Mouse (Mus musculus): ENCODE results near the gene Pemt. TPM values are rescaled to one million over a fixed set of nuclear protein-coding genes. Genes with fewer than 3 reads are reported as not detected.

The Pemt gene
- total and polyA plus RNA-seq, 3 experiments: 6.9 to 10.5 (median 7.8) TPM

- Histone ChIP-seq H3K36me3 (replicated peaks in 1 of 2; ENCODE audit: control insufficient read depth in 1 of 2, insufficient read depth in 1 of 2, low read length in 1 of 2) (no peaks in the 10 kb centered on the region), H3K9ac (ENCODE audit: insufficient read depth, low read depth) (no peak overlapping the region), H3K27ac (ENCODE audit: insufficient read depth, low read depth) (no peak overlapping the region), H3K4me3 (replicated peaks in 1 of 3; ENCODE audit: low read depth in 2 of 3, low read length in 2 of 3, poor library complexity in 1 of 3) (no peak overlapping the region), H3K27me3 (replicated peaks) (peaks cover 3% of the 10 kb centered on the region), H3K9me3 (replicated peaks; ENCODE audit: low read length) (no peaks in the 10 kb centered on the region), H3K4me1 (ENCODE audit: control insufficient read depth in 1 of 2, insufficient read depth in 2 of 2) (peaks cover 7 to 18% of the 10 kb centered on the region in 2 experiments; a peak in 3 of 4 replicates), H3K4me2 (ENCODE audit: insufficient read depth, low read depth, poor library complexity, severe bottlenecking) (no peak overlapping the region), H3K79me2 (replicated peaks; ENCODE audit: control insufficient read depth, extremely low read depth, insufficient read depth, poor library complexity, severe bottlenecking) (no peaks in the 10 kb centered on the region)
- no peak for DNase-seq (ENCODE audit: extremely low read depth)
- dilution Hi-C loops (cut with MboI; ENCODE audit: extremely low pct_ligation_motif_present, extremely low pct_unique_long_range_greater_than_20kb, low sequenced_read_pairs): no loop called here
- in situ Hi-C loops (cut with MboI; ENCODE audit: low pct_ligation_motif_present, low pct_unique_long_range_greater_than_20kb, low sequenced_read_pairs): loop anchor here (25.0 kb wide), 1 partner anchor 317 kb away; the partner anchor contains the start of genes Atpaf2 and Gid4
- TF ChIP-seq RAD21 (IDR thresholded peaks at IDR 0.05; ENCODE audit: low read depth, low read length) (no peak), MAZ (IDR thresholded peaks at IDR 0.05; ENCODE audit: low read depth, low read length) (no peak), IRF4 (IDR thresholded peaks at IDR 0.05; ENCODE audit: low read depth, low read length) (no peak), ZNF384 (IDR thresholded peaks at IDR 0.05; ENCODE audit: low read depth, low read length) (no peak), UBTF (IDR thresholded peaks at IDR 0.05; ENCODE audit: low read depth, low read length) (no peak), ZMIZ1 (IDR thresholded peaks at IDR 0.05; ENCODE audit: low read depth, low read length) (no peak), ETS1 (conservative IDR thresholded peaks at IDR 0.05; ENCODE audit: low read depth, low read length) (no peak), MEF2A (IDR thresholded peaks at IDR 0.05; ENCODE audit: borderline replicate concordance, low read depth, low read length) (no peak), PAX5 (IDR thresholded peaks at IDR 0.05; ENCODE audit: low read length) (no peak), SMC3 (IDR thresholded peaks at IDR 0.05; ENCODE audit: low read depth, low read length) (no peak)
Measured at GRCm38 (mm10) chr11:60094909-60095810, 48.9 kb upstream of the Pemt start.

GRCm38 (mm10) chr11:60093984-60094587 is 47.8 kb upstream of the Pemt start:
- in situ Hi-C loops (cut with MboI; ENCODE audit: low pct_ligation_motif_present, low pct_unique_long_range_greater_than_20kb, low sequenced_read_pairs): loop anchor here (25.0 kb wide), 1 partner anchor 318 kb away; the partner anchor contains the start of genes Atpaf2 and Gid4
- DNase-seq (ENCODE audit: extremely low read depth): no peak
- no peak overlapping the region for H3K4me2 ChIP-seq (ENCODE audit: insufficient read depth, low read depth, poor library complexity, severe bottlenecking)

More at GRCm38 (mm10) chr11:60093984-60094587, 47.8 kb upstream of the Pemt start:
- H3K9ac ChIP-seq (ENCODE audit: insufficient read depth, low read depth): no peak overlapping the region
- dilution Hi-C loops (cut with MboI; ENCODE audit: extremely low pct_ligation_motif_present, extremely low pct_unique_long_range_greater_than_20kb, low sequenced_read_pairs): no loop called here
- no peak overlapping the region for H3K4me3 ChIP-seq (replicated peaks in 1 of 3; ENCODE audit: low read depth in 2 of 3, low read length in 2 of 3, poor library complexity in 1 of 3)
- H3K9me3 ChIP-seq (replicated peaks; ENCODE audit: low read length): no peaks in the 10 kb centered on the region
- TF ChIP-seq USF1 (IDR thresholded peaks at IDR 0.05; ENCODE audit: low read depth, low read length) (no peak), PAX5 (IDR thresholded peaks at IDR 0.05; ENCODE audit: low read length) (no peak), KAT2A (IDR thresholded peaks at IDR 0.05; ENCODE audit: insufficient replicate concordance, low read length) (no peak), GABPA (IDR thresholded peaks at IDR 0.05; ENCODE audit: insufficient replicate concordance, low read depth, low read length) (no peak), TBP (conservative IDR thresholded peaks at IDR 0.05; ENCODE audit: low read depth, low read length) (no peak), POLR2A (IDR thresholded peaks at IDR 0.05; ENCODE audit: low read depth, low read length) (no peak), BHLHE40 (IDR thresholded peaks at IDR 0.05; ENCODE audit: low read depth, low read length) (no peak), MAX (IDR thresholded peaks at IDR 0.05; ENCODE audit: low read length) (no peak), POLR2AphosphoS2 (IDR thresholded peaks at IDR 0.05; ENCODE audit: low read depth, low read length) (no peak)
- H3K4me1 ChIP-seq (ENCODE audit: control insufficient read depth in 1 of 2, insufficient read depth in 2 of 2): peaks cover 0 to 7% of the 10 kb centered on the region in 2 experiments; a peak in 1 of 4 replicates
- H3K27ac ChIP-seq (ENCODE audit: insufficient read depth, low read depth): no peak overlapping the region
- H3K27me3 ChIP-seq (replicated peaks): peaks cover 3% of the 10 kb centered on the region
- H3K79me2 ChIP-seq (replicated peaks; ENCODE audit: control insufficient read depth, extremely low read depth, insufficient read depth, poor library complexity, severe bottlenecking): no peaks in the 10 kb centered on the region
- no peaks in the 10 kb centered on the region for H3K36me3 ChIP-seq (replicated peaks in 1 of 2; ENCODE audit: control insufficient read depth in 1 of 2, insufficient read depth in 1 of 2, low read length in 1 of 2)

Data from CH12.LX (cell line).